Mouse (Mus musculus): ENCODE measurements around the gene Gm17606. TPM values are rescaled to one million over a fixed set of nuclear protein-coding genes. Genes with fewer than 3 reads are reported as not detected.
A peak's percentile ranks its signal among the peaks of the same experiment; 100 is the strongest.

Gene Gm17606
- total RNA-seq, 2 experiments from 2014 or later: not detected

DNA sequence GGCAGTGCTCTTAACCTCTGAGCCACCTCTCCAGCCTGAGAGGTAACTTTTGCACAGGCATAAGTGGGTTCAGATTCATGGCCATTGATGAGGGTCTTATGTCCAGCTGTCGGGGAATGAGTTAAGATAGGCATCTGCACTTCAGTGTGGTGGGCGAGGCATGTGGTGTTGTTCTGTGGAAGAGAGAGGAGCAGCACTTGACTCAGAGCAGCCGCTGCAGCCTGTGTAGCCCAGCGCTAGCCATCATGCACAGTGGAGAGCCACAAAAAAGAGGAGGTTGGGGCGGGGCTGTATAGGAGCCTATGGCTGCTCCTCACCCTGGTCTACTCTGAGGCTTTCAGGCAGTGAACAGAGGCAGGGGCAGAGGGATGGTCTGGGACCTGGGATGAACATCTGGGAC, 12.6 kb upstream of the Gm17606 start:
- no peak for DNase-seq

DNA sequence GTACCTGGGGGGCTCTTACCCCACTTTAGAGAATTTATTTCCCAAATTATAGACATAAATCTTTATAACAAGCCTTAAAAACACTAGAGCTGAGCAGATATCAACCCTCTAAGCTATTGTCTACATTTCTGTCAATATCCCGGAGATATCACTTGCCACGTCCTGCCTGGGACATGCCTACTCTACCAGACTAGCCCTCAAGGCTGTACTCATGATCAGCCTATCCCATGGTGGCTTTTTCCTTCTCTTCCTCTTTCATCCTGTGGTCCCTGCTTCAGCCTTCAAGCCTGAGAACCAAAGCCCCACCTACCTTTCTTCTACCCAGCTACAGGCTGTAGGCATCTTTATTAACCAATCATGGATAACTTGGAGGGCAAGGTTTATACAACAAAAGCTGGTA, 11.0 kb upstream of the Gm17606 start:
- no peak for DNase-seq

DNA sequence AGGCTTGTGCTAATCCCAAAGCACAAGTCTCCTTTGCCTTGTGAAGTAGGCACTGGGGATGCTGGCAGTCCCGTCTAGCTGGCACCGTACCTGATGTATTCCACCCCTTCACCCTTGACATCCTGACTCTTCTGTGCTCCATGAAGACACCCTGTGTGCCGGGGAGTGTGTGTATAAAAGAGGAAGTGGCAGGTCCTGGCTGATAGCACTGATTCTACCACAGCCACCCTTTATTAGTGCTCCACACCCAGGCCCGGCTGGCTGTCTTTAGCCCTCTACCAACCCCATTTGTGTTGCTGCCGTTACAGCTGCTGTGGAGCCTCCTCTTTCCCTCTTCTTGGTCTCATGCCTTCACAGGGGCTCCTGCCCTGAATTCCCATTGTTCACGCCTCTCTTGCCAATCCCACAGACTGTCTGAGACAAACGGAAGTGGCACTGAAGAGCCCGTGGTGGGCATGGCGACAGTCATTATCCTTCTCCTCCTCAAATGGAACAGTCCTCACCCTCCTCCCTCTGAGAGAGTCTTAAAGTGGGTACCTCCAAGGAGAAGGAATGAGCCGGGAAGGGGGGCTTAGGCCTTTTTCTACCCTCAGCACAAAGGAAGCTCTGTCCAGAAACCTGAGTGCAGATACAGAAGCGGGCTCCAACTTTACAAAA, 10.0 kb upstream of the Gm17606 start:
- no peak for DNase-seq

DNA sequence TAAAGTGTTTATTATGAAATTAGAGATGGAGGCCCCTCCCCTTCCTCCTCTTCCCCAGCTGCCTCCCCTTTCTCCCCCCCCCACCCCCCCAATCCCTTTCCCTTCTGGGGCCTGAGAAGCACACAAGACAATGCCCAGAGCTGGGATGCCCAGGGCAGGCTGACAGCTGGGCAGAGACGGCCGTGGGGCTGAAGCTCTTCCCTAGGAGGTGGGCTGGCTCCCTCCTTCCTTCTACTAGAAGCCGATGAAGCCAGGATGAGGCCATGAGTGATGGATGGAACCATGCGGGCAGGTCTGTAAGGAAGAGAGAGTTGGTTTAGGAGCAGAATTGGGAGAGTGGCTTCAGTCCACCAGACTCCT, 9.5 kb upstream of the Gm17606 start:
- no peak for DNase-seq

DNA sequence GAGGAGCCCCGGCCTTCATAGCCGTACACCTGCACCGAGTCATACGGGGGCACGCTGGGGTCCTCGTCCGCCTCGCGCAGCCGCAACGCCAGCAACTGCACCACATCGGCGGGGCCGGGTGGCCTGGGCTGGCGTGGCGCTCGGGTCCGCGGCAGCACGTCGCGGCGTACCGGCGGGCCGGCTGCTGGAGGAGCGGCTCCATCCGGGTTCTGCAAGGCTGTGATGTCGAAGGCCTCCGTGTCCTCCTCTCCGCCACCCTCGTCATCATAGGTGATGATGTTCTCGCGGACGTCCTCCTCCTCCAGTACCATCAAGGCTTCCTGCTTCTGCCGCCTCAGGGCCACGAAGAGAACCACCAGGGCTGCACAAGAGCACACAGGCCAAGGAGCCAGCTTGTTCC, 8.5 kb upstream of the Gm17606 start:
- no peak for DNase-seq

DNA sequence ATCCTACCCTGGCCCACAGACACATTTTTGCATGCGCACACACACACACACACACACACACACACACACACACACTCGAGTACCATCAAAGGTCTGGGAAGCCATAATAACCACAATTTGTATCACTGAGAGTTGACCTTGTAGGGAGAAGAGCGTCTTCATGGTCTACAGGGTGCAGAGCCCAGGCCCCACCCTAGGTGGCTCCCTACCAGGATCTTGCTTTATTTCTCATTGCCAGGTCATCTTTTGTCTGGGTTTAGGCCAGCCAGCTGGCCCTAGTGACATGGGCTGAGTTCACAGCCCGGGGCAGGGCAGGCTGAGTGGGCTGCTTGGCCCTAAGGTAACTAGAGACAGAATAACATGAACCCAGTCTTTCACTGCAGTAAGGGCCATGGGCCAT, 6.6 kb upstream of the Gm17606 start:
- no peak for DNase-seq

DNA sequence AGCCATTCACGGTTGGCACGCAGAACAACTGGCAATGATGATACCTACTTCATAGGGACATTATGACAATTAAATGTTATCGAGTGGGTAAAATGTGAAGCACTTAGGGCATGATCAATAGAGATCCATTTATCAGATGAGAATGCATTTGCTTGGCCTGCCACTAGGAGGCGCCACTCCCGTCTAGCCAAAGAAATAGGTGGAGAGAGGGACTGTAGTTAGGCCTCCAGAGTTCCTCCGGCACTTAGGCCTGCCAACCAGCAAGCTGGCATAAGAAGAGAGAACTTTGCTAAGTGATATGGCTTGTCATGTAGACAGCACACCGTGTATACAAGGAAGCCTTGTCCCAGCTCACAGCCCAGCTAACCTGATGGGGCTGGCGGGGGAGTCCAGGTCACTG, 3.8 kb upstream of the Gm17606 start:
- DNase-seq: no peak

DNA sequence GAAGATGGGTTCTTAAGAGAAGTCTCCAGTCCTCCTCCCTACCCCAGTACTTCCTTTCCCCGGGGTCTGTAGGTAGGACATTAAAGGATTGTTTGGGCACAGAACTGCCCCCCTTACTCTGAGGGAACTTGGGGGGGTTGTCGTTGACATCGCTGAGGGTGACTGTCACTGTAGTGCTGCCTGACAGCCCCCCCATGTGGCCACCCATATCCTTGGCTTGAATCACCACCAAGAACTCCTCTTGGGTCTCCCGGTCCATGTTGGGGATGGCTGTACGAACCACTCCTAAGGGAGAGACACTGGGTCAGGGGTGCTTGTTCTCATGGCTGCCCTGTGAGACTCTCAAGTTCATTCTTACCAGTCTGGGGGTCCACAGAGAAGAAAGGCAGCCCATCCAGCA, 2.5 kb upstream of the Gm17606 start:
- DNase-seq: no peak

DNA sequence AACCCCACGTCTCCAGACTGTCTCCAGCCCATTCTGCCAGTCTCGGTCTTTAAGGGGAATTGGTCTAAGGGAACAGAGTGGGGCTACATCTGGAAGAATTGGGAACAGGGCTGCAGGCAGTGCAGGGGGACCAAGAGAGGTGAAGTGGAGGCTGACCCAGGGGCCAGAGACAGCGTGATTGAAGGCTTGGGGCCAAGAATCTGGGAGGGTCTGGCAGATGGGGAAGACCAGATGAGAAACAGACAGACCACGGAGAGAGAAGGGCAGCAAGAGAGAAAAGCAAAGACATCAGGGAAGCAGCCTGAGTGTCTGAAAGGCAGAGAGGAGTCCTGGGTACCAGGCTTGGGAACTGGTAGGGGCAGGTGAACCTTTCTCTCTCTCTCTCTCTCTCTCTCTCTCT, 631 bp upstream of the Gm17606 start:
- DNase-seq: no peak

DNA sequence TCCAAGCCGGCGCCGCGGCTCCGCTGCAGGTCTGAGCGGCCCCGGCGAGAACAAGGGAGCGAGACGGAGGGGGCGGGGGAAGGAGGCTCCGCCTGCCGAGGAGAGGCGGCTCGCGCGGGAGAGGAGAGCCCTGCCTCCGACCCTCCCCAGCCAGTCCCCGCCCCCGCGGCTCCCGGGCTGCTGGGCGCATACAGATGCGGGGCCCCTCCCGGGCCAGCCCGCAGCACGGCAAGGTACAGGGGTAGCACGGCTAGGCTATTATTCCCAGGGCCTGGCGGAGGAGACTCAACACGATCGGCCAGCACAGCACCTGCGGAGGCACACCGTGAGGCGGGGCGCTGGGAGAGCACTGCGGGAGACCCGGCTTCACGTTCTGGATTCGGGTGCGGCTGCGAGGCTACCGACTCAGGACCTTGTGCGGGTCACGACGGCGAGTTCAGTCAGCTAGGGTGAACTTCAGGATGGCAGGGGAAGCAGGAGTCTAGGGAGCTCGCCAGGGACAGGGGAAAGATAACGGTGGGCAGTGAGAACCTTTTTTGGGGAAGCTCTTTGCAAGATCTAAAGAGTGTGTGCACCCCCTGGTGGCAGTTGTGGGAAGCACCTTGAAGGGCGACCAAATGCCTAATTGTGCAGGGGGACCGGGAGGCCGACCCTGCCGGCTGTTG, 685 bp downstream of the Gm17606 start, which contains the start of gene Cdh24:
Cdh24 (minus strand) TSS at position 60 of the 665 bp plus-strand sequence.
- peak; percentile 87 for DNase-seq

DNA sequence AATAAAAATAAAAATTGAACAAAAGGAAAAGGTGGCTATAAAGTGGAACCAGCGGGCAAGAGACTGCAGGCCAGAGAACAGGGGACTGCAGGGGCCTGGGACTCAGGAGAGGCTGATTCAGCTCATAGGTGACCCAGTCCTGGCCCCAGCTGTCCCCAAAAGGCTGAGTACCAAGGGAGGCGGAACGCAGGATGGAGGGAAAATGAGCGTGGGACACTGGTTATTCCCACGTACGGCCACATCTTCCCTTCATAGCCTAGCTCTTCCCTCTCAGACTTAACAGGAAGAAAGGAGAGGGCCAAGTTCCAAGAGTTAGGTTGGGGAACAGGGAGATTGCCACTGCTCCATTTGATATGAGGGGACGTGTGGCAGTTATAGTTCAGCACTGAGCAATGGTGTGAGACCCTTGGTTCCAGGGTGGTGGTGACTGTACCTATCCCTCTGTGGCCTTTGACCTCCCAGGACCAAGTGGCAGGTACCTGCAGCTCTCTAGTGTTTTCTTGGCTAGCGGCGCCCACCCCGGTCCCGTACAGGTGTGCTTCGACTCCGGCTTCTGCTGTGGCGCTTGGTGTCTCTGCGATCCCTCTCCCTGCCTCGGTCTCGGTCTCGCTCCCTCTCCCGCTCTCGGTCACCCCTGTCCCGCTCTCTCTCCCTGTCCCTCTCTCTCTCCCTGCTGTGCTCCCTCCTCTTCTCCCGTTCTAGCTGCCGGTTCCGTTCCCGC, 1.6 kb downstream of the Gm17606 start:
- no peak for DNase-seq

DNA sequence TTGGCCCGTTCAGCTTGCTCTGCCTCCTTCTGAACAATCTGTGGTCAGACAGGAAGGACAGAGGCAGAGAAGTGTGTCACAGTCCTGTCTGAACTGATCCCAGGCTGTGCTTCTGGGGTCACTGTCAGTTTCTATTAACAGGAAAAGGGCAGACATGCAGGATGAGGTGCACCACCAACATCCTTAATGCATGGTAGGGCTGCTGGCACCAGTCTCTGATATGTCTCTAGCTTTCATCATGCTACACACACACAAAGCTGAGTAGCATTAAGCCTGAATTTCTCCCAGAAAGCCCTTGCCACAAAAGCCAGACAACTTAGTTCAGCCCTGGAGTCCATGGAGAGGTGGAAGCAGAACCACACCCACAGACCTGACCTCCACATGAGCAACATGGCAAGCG, 2.3 kb downstream of the Gm17606 start:
- DNase-seq: no peak

DNA sequence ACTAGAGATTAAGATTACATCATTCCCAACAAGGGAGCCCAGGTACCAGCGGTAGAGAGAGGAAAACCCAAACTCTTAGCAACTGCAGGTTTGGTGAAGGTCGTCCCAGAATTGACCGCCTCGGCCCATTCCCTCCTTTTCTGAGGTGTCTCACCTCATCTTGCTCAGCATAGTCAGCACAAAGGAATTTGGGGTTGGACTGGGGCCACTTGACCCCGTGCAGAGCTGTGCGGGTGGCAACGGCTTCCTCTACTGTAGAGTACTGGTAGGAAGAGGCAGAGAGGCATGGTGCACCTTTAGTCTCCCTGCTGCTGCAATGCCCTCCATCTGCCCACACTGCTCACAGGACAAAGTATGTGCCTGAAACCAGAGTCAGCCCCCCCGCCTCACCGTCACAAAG, 3.5 kb downstream of the Gm17606 start:
- DNase-seq: no peak

DNA sequence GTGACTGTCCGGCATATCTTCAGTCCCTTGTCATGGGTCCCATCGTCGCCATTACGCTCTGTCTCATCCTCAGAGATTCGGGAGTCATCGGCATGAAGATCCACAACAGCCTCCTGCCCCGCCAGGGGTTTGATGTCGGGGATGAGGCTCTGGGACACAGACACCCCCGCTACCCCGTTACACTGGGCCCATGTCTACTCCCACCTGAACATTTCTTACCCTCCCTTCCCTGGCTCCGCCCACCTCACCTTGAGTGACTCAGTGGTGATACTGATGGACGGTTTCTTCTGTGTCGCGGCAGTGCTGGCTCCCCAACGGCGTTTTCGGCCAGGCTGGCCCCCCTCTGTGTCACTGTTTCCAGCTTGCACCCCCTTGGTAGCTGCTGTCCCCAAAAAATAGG, 5.7 kb downstream of the Gm17606 start:
- no peak for DNase-seq

DNA sequence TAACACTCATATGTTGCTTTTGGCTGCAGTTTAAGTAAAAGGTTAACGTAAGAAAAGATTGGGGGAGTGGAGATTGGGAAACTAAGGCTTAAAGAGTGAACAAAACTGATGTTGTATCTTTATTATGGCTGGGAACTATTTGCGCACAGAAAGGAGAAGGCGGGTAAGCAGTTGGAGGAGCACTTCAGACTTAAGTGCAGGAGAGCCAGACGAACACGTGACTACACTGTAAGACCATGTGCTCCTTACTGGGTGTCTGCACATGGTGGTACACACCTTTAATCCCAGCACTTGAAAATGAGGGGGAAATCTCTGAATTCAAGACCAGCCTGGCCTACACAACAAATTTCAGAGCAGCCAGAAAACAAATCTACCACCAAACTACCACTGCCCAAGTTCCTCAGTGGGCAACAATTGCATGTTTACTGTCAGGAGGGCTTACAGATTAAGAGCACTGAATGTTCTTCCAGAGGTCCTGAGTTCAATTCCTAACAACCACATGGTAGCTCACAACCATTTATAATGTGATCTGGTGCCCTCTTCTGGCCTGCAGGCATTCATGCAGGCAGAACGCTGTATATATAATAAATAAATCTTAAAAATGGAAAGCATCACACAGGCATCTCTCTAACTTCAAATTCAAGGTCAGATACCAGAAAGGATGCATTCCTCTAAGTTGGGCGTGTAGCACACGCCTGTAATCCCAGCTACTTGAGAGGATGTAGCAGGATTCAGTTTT, 6.3 kb downstream of the Gm17606 start:
- DNase-seq: no peak

DNA sequence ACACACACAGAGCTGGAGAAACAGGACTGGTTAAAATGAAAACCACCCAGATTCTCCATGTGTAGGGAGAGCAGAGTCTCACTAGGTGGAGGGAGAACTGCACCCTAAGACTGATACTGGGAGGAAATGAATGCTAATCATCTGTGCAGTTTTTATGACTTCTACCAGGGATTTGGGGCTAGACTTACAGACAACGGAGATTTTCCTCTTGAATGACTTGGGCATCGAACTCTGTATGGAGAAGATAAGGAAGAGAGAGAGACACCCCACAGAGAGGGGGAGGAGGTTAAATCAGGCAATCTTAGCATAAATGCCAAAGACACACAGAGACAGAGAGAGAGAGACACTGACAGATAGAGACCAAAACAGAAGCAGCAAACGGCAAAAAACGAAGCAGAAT, 7.1 kb downstream of the Gm17606 start:
- DNase-seq: no peak

DNA sequence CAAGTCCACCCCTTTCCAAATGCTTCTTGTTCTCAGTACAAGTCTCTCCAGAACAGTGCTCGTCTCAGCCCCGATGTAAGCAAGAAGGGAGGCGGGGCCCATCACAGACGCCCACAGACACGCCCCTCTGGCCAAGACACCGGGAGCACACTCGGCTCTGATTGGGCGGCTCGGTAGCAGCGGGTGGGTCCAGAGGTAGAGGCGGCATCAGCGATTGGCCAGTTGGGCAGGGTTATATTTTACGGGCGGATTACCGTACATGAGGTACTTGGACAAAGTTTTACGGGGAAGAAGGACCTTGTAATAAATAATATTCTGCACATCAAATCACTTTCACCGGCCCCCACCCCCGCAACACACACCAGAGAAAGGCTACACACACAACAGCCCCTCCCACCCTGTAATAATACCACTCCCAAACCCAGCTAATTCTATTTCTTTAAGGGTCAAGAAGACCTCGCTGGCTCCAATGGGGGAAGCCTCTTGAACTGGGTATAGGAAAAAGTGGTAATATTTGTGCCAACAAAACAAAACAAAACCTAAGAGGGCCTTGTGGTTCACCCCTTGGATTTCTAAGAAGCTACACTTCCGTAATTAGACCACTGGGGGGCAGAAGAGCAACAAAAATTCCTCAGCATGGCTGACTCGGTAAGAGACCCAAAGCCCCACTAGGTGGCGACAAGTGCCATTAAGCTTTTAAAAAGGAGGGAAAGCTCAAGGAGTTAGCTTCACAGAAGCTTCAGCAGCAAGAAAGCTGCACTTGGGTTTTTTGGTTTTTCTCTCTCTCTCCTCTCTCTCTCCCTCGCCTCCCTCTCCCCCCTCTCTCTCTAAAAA, 10.1 kb downstream of the Gm17606 start:
- peak; percentile 59 for DNase-seq

DNA sequence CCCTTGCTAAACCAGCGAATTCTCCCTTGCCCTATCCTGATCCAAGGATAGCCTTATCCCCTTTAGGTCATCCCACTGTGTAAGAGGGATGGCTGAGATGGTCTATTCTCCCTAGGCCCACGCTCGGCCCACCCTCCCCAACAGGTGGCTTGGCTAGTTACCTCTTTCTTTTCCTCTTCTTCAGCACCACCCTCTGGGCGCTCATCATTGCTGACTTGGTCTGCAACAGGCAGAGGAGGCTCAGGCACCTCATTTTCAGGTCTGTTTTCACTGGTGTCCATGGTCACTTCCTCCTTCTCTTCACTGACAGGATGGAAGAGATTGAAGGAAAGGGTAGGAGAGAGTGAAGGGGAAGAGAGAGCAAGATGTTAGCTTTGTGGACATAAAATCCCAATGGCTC, 10.8 kb downstream of the Gm17606 start:
- DNase-seq: no peak

DNA sequence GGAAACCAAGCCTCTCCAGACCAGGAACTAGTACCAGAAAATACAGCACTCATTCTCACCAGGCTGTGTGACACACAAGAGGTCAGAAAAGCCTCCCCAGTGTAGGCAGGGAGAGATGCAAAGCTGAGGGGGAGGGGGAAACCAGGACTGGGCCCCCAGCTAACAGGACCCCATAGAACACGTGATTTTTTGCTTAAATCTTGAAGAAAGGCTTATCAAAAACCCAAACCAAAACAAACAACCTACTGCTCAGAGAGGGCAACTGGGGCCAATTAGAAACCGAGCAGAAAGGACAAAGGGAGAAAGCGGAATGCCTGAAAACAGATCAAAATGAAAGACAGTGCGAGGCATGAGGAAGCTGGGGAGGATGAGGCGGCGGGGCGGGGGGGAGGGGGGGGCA, 12.0 kb downstream of the Gm17606 start:
- no peak for DNase-seq

DNA sequence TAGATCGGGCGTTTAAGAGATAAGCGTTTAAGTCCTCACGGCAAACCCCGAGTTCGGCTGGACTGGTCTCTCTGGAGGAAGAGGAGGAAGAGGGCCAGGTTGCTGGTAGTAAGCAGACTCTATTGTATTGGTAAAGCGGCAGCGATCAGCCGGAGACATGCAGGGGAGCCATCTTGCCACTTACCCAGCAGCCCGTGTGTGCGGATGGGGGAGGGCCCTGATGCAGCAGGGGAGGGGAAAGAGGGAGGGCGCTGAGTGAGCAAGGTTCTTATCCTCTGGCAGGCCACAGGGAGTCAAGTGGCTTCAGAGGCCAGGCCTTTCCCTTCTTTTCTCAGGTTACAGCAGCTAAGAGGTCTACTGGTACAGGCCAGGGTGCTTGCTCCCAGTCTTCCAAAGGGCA, 12.7 kb downstream of the Gm17606 start:
- peak; percentile 89 for DNase-seq

DNA sequence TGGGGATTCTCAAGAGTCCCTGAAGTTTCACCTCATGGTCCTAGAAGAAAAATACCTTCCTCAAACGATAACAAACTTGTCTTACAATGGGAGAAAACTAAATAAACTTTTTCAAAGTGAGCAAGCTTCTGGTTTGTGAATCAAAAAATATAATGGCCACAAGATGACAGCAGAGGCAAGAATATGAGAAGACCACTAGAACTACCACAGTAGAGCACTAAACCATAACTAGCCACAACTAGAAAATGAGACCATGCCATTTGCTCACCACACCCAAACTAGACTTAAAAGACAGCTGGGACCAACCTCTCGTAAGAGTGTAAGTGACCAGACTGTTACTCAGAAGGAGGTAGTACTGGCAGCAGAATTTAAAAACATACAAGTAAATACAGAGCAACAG, 19.3 kb downstream of the Gm17606 start:
- DNase-seq: no peak

Data from gastrocnemius, postnatal 25 days (tissue).